Mouse (Mus musculus): ENCODE results near the gene Cntnap5c.
"Not testable (repeated sequence)": the region's sequence is repeated elsewhere in the genome, so short reads cannot be mapped to it uniquely, and the experiment has no call there.

The Cntnap5c gene

GRCm38 (mm10) chr17:57768622-57769610 lies at the start of gene Cntnap5c:
Gene Cntnap5c, plus strand, starts transcription at chr17:57769570.
- DNase-seq (ENCODE audit: low spot score in 2 of 2), result no peak

GRCm38 (mm10) chr17:57742119-57742518 lies 27.3 kb upstream of the Cntnap5c start, which contains the start of gene Gm21834:
Gene Gm21834, minus strand, starts transcription at chr17:57742219.
- DNase-seq (ENCODE audit: low spot score in 2 of 2), result no peak

- no peak for DNase-seq (ENCODE audit: low spot score in 2 of 2)
These were observed 11.3 kb upstream of the Cntnap5c start for GRCm38 (mm10) chr17:57758033-57758432.

- no peak for DNase-seq (ENCODE audit: low spot score in 2 of 2)
These were observed 2.1 kb upstream of the Cntnap5c start for GRCm38 (mm10) chr17:57767306-57767705.

GRCm38 (mm10) chr17:57770904-57771303 lies 1.5 kb downstream of the Cntnap5c start:
- DNase-seq (ENCODE audit: low spot score in 2 of 2), result no peak

GRCm38 (mm10) chr17:57788161-57788799 lies 18.9 kb downstream of the Cntnap5c start:
- DNase-seq (ENCODE audit: low spot score in 2 of 2), result no peak

GRCm38 (mm10) chr17:57795408-57795807 lies 26.0 kb downstream of the Cntnap5c start:
- no peak for DNase-seq (ENCODE audit: low spot score in 2 of 2)

- no peak for DNase-seq (ENCODE audit: low spot score in 2 of 2)
These were observed 27.4 kb downstream of the Cntnap5c start for GRCm38 (mm10) chr17:57796668-57797311.

- no peak for DNase-seq (ENCODE audit: low spot score in 2 of 2)
These were observed 30.1 kb downstream of the Cntnap5c start for GRCm38 (mm10) chr17:57799414-57799985.

- DNase-seq (ENCODE audit: low spot score in 2 of 2), result no peak
These were observed 31.8 kb downstream of the Cntnap5c start for GRCm38 (mm10) chr17:57801180-57801579.

- no peak for DNase-seq (ENCODE audit: low spot score in 2 of 2)
These were observed 68.0 kb downstream of the Cntnap5c start for GRCm38 (mm10) chr17:57837090-57837971.

GRCm38 (mm10) chr17:57855811-57856210 lies 86.4 kb downstream of the Cntnap5c start:
- DNase-seq (ENCODE audit: low spot score in 2 of 2), result not testable (repeated sequence)

GRCm38 (mm10) chr17:57865996-57866395 lies 96.6 kb downstream of the Cntnap5c start:
- no peak for DNase-seq (ENCODE audit: low spot score in 2 of 2)

- DNase-seq (ENCODE audit: low spot score in 2 of 2), result no peak
These were observed 118.5 kb downstream of the Cntnap5c start for GRCm38 (mm10) chr17:57887742-57888389.

GRCm38 (mm10) chr17:57911770-57912293 lies 142.5 kb downstream of the Cntnap5c start:
- DNase-seq (ENCODE audit: low spot score in 2 of 2), result no peak

GRCm38 (mm10) chr17:57984230-57984629 lies 214.9 kb downstream of the Cntnap5c start:
- no peak for DNase-seq (ENCODE audit: low spot score in 2 of 2)

GRCm38 (mm10) chr17:57988420-57988819 lies 219.1 kb downstream of the Cntnap5c start:
- DNase-seq (ENCODE audit: low spot score in 2 of 2), result no peak

- DNase-seq (ENCODE audit: low spot score in 2 of 2), result no peak
These were observed 227.1 kb downstream of the Cntnap5c start for GRCm38 (mm10) chr17:57996461-57996860.

GRCm38 (mm10) chr17:57999080-57999479 lies 229.7 kb downstream of the Cntnap5c start:
- DNase-seq (ENCODE audit: low spot score in 2 of 2), result no peak

- DNase-seq (ENCODE audit: low spot score in 2 of 2), result no peak
These were observed 233.5 kb downstream of the Cntnap5c start for GRCm38 (mm10) chr17:58002845-58003244.
